Mouse (Mus musculus) CH12.LX (cell line): ENCODE measurements around the gene Tpd52l2. TPM values are rescaled to one million over a fixed set of nuclear protein-coding genes. Genes with fewer than 3 reads are reported as not detected.

Experiments used
- DNase-seq: peaks from one replicate; pipeline ENCODE4 v3.0.0-alpha.2; 2013; ENCODE audit errors: extremely low read depth
- H3K27ac ChIP-seq: 2 replicates; pipeline ENCODE4 v1.5.1; 2012; ENCODE audit warnings: low read depth, mild to moderate bottlenecking, control low read depth, moderate library complexity; ENCODE audit not compliant: insufficient read depth
- H3K27me3 ChIP-seq: replicated peaks from 2 replicates; pipeline ENCODE3; 2012; ENCODE audit warnings: inconsistent platforms
- H3K36me3 ChIP-seq, 2 experiments: replicated peaks in 1 of 2; 2 replicates each; pipeline versions ENCODE3 to v1.6.1; 2012; ENCODE audit warnings: inconsistent platforms in 1 of 2, low read length in 1 of 2, mild to moderate bottlenecking in 1 of 2, mixed read lengths in 1 of 2, moderate library complexity in 1 of 2; ENCODE audit not compliant: control insufficient read depth in 1 of 2, insufficient read depth in 1 of 2
- H3K4me1 ChIP-seq, 2 experiments: 2 replicates each; pipeline ENCODE4 v1.6.1; 2012; ENCODE audit warnings: inconsistent platforms in 1 of 2, moderate library complexity in 1 of 2; ENCODE audit not compliant: insufficient read depth in 2 of 2, control insufficient read depth in 1 of 2
- H3K4me2 ChIP-seq: 2 replicates; pipeline ENCODE4 v1.6.1; 2012; ENCODE audit warnings: low read depth, mild to moderate bottlenecking, control low read depth; ENCODE audit not compliant: poor library complexity, insufficient read depth, severe bottlenecking
- H3K4me3 ChIP-seq, 3 experiments: fragments of 150-350 bp in 1 of 3; sonication (generic) in 1 of 3; replicated peaks in 1 of 3; 2 replicates each; pipeline versions ENCODE3 to v1.5.1; 2011 to 2012; ENCODE audit warnings: low read depth in 2 of 3, low read length in 2 of 3, mild to moderate bottlenecking in 2 of 3, moderate library complexity in 2 of 3, control low read depth in 1 of 3, improper control_type of control experiment in 1 of 3, inconsistent platforms in 1 of 3, mixed read lengths in 1 of 3; ENCODE audit not compliant: poor library complexity in 1 of 3
- H3K79me2 ChIP-seq: replicated peaks from 2 replicates; pipeline ENCODE4 v1.6.1; 2012; ENCODE audit warnings: mild to moderate bottlenecking, moderate library complexity; ENCODE audit not compliant: control insufficient read depth, poor library complexity, insufficient read depth, severe bottlenecking; ENCODE audit errors: extremely low read depth
- H3K9ac ChIP-seq: 2 replicates; pipeline ENCODE4 v1.6.1; 2012; ENCODE audit warnings: low read depth, mild to moderate bottlenecking, control low read depth, moderate library complexity; ENCODE audit not compliant: insufficient read depth
- H3K9me3 ChIP-seq: replicated peaks from 2 replicates; pipeline ENCODE3; 2012; ENCODE audit warnings: low read length, inconsistent platforms, mixed read lengths
- BHLHE40 ChIP-seq: IDR thresholded peaks from 2 replicates; pipeline ENCODE4 v1.6.1; 2011; ENCODE audit warnings: mild to moderate bottlenecking, low read depth, low read length, improper control_type of control experiment
- CHD1 ChIP-seq: IDR thresholded peaks from 2 replicates; pipeline ENCODE4 v1.6.1; 2012; ENCODE audit warnings: low read depth, low read length, improper control_type of control experiment, inconsistent platforms
- CHD2 ChIP-seq: IDR thresholded peaks from 2 replicates; pipeline ENCODE4 v1.6.1; 2011; ENCODE audit warnings: low read length, improper control_type of control experiment
- CTCF ChIP-seq, 2 experiments: IDR thresholded peaks in 1 of 2; conservative IDR thresholded peaks in 1 of 2; 2 replicates each; pipeline ENCODE4 v1.5.1; 2011 to 2012; ENCODE audit warnings: low read depth in 2 of 2, low read length in 2 of 2, improper control_type of control experiment in 1 of 2, inconsistent platforms in 1 of 2, mild to moderate bottlenecking in 1 of 2, moderate library complexity in 1 of 2
- E2F4 ChIP-seq: IDR thresholded peaks from 2 replicates; pipeline ENCODE4 v1.6.1; 2011; ENCODE audit warnings: low read depth, low read length, improper control_type of control experiment; ENCODE audit not compliant: insufficient replicate concordance
- EP300 ChIP-seq: IDR thresholded peaks from 2 replicates; pipeline ENCODE4 v1.6.1; 2011; ENCODE audit warnings: low read length, improper control_type of control experiment
- HCFC1 ChIP-seq: IDR thresholded peaks from 2 replicates; pipeline ENCODE4 v1.6.1; 2012; ENCODE audit warnings: low read depth, mild to moderate bottlenecking, inconsistent platforms, low read length, improper control_type of control experiment
- IRF4 ChIP-seq: IDR thresholded peaks from 2 replicates; pipeline ENCODE4 v1.6.1; 2014; ENCODE audit warnings: low read depth, mild to moderate bottlenecking, inconsistent platforms, low read length, improper control_type of control experiment
- MAX ChIP-seq: IDR thresholded peaks from 2 replicates; pipeline ENCODE4 v1.6.1; 2011; ENCODE audit warnings: low read length, improper control_type of control experiment
- MAZ ChIP-seq: IDR thresholded peaks from 2 replicates; pipeline ENCODE4 v1.6.1; 2012; ENCODE audit warnings: low read depth, mild to moderate bottlenecking, inconsistent platforms, low read length, improper control_type of control experiment, moderate library complexity
- MEF2A ChIP-seq: IDR thresholded peaks from 2 replicates; pipeline ENCODE4 v1.6.1; 2014; ENCODE audit warnings: low read depth, mild to moderate bottlenecking, inconsistent platforms, low read length, improper control_type of control experiment, borderline replicate concordance
- NRF1 ChIP-seq: IDR thresholded peaks from 2 replicates; pipeline ENCODE4 v1.6.1; 2014; ENCODE audit warnings: low read depth, mild to moderate bottlenecking, inconsistent platforms, low read length, improper control_type of control experiment, moderate library complexity
- PAX5 ChIP-seq: IDR thresholded peaks from 2 replicates; pipeline ENCODE4 v1.6.1; 2012; ENCODE audit warnings: low read length, inconsistent platforms, mixed read lengths
- RCOR1 ChIP-seq: conservative IDR thresholded peaks from 2 replicates; pipeline ENCODE4 v1.6.1; 2012; ENCODE audit warnings: low read depth, mild to moderate bottlenecking, inconsistent platforms, low read length, improper control_type of control experiment
- SIN3A ChIP-seq: IDR thresholded peaks from 2 replicates; pipeline ENCODE4 v1.6.1; 2012; ENCODE audit warnings: low read length, improper control_type of control experiment, inconsistent platforms
- TCF12 ChIP-seq: IDR thresholded peaks from 2 replicates; pipeline ENCODE4 v1.6.1; 2014; ENCODE audit warnings: low read depth, mild to moderate bottlenecking, inconsistent platforms, low read length, improper control_type of control experiment
- USF1 ChIP-seq: IDR thresholded peaks from 2 replicates; pipeline ENCODE4 v1.6.1; 2014; ENCODE audit warnings: low read depth, mild to moderate bottlenecking, inconsistent platforms, low read length, improper control_type of control experiment
- ZNF384 ChIP-seq: IDR thresholded peaks from 2 replicates; pipeline ENCODE4 v1.6.1; 2012; ENCODE audit warnings: low read depth, low read length, improper control_type of control experiment, inconsistent platforms
- dilution Hi-C: fragments of 300-500 bp; cut with MboI; formaldehyde crosslinking; loops from 2 replicates; pipeline ENCODE4 v1.14.3; 2020; ENCODE audit warnings: low sequenced_read_pairs; ENCODE audit not compliant: extremely low pct_unique_long_range_greater_than_20kb, extremely low pct_ligation_motif_present
- in situ Hi-C: fragments of 300-500 bp; cut with MboI; formaldehyde crosslinking; loops from 3 replicates; pipeline ENCODE4 v1.14.3; 2019; ENCODE audit warnings: low sequenced_read_pairs, low pct_ligation_motif_present, low pct_unique_long_range_greater_than_20kb, mixed read lengths
- polyA plus RNA-seq: library from polyadenylated mRNA; unstranded; fragments of >175 nt; gene quantifications from 2 replicates; pipeline ENCODE4 v1.2.1, GENCODE M21; 2012; ENCODE audit warnings: low read depth; ENCODE audit not compliant: insufficient read length
- total RNA-seq, 2 experiments: library from RNA; depleted of rRNA; stranded (reverse); fragments of 300-350 nt in 1 of 2; fragments of >200 nt in 1 of 2; gene quantifications; 2 replicates each; pipeline ENCODE4 v1.2.3; 2012 to 2014

The Tpd52l2 gene
- total and polyA plus RNA-seq, 3 experiments, result 80.7 to 126 (median 92.0) TPM

DNA sequence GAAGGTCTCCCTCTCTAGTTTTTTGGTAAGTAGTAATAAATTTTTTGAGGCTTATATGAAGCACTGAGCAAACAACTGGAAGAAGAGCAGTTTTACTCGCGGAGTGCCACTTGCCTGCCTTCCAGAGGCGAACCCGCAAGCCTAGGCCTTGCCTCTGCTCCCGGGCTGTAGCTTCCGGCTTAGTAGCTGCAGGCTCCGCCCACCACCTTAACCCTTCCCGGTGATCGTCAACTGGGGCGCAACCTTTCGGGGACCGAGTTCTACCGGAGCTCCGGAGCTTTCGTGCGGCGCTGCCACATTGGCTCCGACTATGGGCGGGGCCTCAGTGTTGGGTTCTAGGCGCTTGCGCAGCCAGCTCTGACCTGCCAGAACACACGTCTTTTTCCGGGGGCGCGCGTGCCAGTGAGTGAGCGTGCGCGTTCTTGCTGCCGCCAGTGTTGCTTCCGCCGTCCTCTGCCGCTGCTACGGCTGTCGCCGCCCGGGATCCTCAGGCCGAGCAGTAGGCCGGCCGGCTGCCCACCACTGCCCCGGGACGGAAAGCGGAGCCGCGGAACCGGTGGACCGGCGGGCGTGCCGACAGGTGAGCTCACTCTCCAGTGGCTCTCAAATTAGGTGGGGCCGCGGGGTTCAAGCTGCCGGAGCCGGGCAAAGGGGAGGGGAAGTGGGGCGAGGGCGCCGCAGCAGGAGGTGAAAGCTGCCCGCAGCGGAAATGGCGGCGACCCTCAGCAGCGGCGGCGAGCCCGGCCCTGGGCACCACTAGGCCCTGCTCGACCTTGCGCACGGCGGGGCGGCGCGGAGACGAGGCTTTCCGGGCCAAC, 23.4 kb downstream of the Tpd52l2 start, which contains the start of gene Dnajc5 (continued):
- TF ChIP-seq SIN3A (peak; percentile 56), ZNF384 (no peak), MAX (no peak; the same call in 1 of the 2 replicates), PAX5 (no peak), CHD2 (no peak), E2F4 (no peak), NRF1 (peak; percentile 96), RCOR1 (no peak), BHLHE40 (peak; percentile 79), MAZ (no peak), USF1 (no peak), TCF12 (peak; percentile 76), IRF4 (no peak; the same call in 1 of the 2 replicates), EP300 (no peak), CHD1 (no peak), HCFC1 (peak; percentile 70), CTCF (conservative IDR thresholded peaks at IDR 0.05 in 1 of 2, IDR thresholded peaks at IDR 0.05 in 1 of 2; ENCODE audit: low read depth in 2 of 2, low read length in 2 of 2) (no peak)

DNA sequence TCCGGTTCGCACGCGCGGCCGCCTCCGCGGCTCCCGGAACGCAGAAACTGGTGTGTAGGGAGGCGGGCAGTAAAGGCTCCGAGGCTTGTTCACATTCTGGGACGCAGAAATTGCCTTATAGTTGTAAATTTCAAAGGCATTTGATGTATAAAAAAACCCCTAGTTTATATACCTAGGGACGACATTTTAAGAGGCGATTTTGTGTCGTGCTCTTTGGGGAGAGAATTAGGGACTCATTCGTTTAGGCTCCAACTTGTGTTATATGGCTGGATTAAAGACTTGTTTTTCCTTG, 23.9 kb downstream of the Tpd52l2 start:
- H3K79me2 ChIP-seq, result peaks cover 55% of the 10 kb centered on the region
- no peak for DNase-seq
- peak overlapping the region; percentile 88 for H3K27ac ChIP-seq
- H3K9me3 ChIP-seq, result no peaks in the 10 kb centered on the region
- peak overlapping the region; percentile 78 to 97 (median 90) for H3K4me3 ChIP-seq
- H3K27me3 ChIP-seq, result no peaks in the 10 kb centered on the region
- in situ Hi-C loops, result no loop called here
- H3K36me3 ChIP-seq, result peaks cover 23 to 53% of the 10 kb centered on the region in 2 experiments
- TF ChIP-seq MEF2A (no peak), CHD1 (peak; percentile 91), SIN3A (peak; percentile 65; the same call in 1 of the 2 replicates)
- TF ChIP-seq, all 38 proteins: peak for 2
- H3K9ac ChIP-seq, result peak overlapping the region; percentile 97
- H3K4me2 ChIP-seq, result peak overlapping the region; percentile 85; the same call in 1 of the 2 replicates
- dilution Hi-C loops, result no loop called here
- H3K4me1 ChIP-seq, result peaks cover 7 to 41% of the 10 kb centered on the region in 2 experiments; a peak in 3 of 4 replicates
